Mouse (Mus musculus) midbrain, embryonic 13.5 days (tissue): ENCODE data around the gene Noxa1. TPM values are rescaled to one million over a fixed set of nuclear protein-coding genes. Genes with fewer than 3 reads are reported as not detected.

ENCODE experiments used
- ATAC-seq: fragments of 200-750 bp; cut with Nextera tagmentation; 2 replicates; pipeline ENCODE4 v1.8.0; 2017; ENCODE audit warnings: mild to moderate bottlenecking, moderate TSS enrichment, moderate library complexity
- H3K27ac ChIP-seq: fragments of 300-500 bp; sonication (generic); 2 replicates; pipeline ENCODE4 v1.5.1; 2015; ENCODE audit warnings: inconsistent platforms, mild to moderate bottlenecking, moderate library complexity
- H3K27me3 ChIP-seq: fragments of 300-500 bp; sonication (generic); 2 replicates; pipeline ENCODE4 v1.6.1; 2015; ENCODE audit warnings: mild to moderate bottlenecking, inconsistent platforms
- H3K36me3 ChIP-seq: fragments of 300-500 bp; sonication (generic); 2 replicates; pipeline ENCODE4 v1.6.1; 2015; ENCODE audit warnings: mild to moderate bottlenecking, inconsistent platforms
- H3K4me1 ChIP-seq: fragments of 300-500 bp; sonication (generic); replicated peaks from 2 replicates; pipeline ENCODE4 v1.6.1; 2015; ENCODE audit warnings: inconsistent platforms
- H3K4me2 ChIP-seq: fragments of 300-500 bp; sonication (generic); replicated peaks from 2 replicates; pipeline ENCODE4 v1.6.1; 2015; ENCODE audit warnings: moderate library complexity, mild to moderate bottlenecking, inconsistent platforms
- H3K4me3 ChIP-seq: fragments of 300-500 bp; sonication (generic); replicated peaks from 2 replicates; pipeline ENCODE4 v1.5.1; 2015; ENCODE audit warnings: mild to moderate bottlenecking, inconsistent platforms
- H3K9ac ChIP-seq: fragments of 300-500 bp; sonication (generic); replicated peaks from 2 replicates; pipeline ENCODE4 v1.6.1; 2015; ENCODE audit warnings: mild to moderate bottlenecking, inconsistent platforms
- H3K9me3 ChIP-seq: fragments of 300-500 bp; sonication (generic); 2 replicates; pipeline ENCODE4 v1.6.1; 2016; ENCODE audit warnings: mild to moderate bottlenecking, inconsistent platforms
- WGBS: fragments of 180-500 bp; shearing (Covaris S2); methylation state at CpG from one replicate; pipeline ENCODE4 v1.1.7; 2015; 5-methylcytosine and 5-hydroxymethylcytosine counted together
- polyA plus RNA-seq: library from polyadenylated mRNA; unstranded; fragments of >200 nt; fragmentation: Nextera tagmentation; extraction: Ambion mirVana; gene quantifications from 2 replicates; pipeline ENCODE4 v1.2.1, GENCODE M21; 2015

The Noxa1 gene
- polyA plus RNA-seq, 1 experiment from 2014 or later: 0.16 TPM

DNA sequence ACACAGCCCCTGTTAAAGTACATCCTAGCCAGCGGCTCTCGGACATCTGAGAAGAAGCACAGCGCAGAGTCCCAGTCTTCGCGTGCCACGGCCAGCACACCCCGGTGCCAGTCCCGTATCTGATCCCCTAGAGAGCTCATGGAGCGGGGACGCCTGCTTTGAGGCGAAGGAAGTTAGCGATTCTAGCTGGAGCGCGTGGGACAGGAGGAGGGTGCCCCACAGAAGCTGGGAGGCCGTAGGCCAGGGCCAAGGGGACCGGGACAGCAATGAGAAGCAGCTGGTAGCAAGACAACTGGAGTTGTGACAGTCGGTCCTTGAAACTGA is 202 bp downstream of the Noxa1 start:
- Histone ChIP-seq H3K36me3 (no peaks in the 10 kb centered on the region), H3K9ac (no peak overlapping the region), H3K27ac (no peak overlapping the region), H3K27me3 (peaks cover 20% of the 10 kb centered on the region), H3K9me3 (no peaks in the 10 kb centered on the region), H3K4me2 (no peak overlapping the region), H3K4me1 (peaks cover 10% of the 10 kb centered on the region), H3K4me3 (no peak overlapping the region)
- 48% methylated on average over 17 of the region's 17 CpGs for whole genome bisulfite sequencing
- ATAC-seq: no peak

DNA sequence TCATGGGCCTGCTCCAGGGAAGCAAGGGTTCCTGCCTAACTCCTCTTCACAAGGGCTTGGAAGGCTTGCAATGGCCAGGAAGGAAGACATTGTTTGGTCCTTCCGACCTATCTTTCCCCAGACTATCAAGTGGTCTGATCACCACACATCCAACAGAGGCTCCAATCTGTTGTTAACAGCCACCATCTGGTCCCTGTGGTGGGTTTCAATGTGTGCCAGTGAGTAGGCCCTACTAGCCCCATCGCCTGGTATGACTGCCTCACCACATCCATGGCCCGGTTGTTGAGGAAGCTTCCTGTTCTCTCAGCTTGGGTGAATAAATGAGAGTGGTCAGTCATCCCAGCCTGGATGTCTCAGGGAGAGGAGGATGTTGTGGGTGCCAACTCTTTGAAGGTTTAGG is 6.3 kb downstream of the Noxa1 start:
- Histone ChIP-seq H3K27ac (no peak overlapping the region), H3K4me3 (no peak overlapping the region), H3K9ac (no peak overlapping the region), H3K4me1 (no peaks in the 10 kb centered on the region), H3K36me3 (no peaks in the 10 kb centered on the region), H3K4me2 (no peak overlapping the region), H3K9me3 (no peaks in the 10 kb centered on the region), H3K27me3 (0 out of 2 replicates have a peak, but pooled peaks cover 3% of the 10 kb centered on the region)
- no peak for ATAC-seq
- WGBS: 94% methylated on average over 3 of the region's 3 CpGs

DNA sequence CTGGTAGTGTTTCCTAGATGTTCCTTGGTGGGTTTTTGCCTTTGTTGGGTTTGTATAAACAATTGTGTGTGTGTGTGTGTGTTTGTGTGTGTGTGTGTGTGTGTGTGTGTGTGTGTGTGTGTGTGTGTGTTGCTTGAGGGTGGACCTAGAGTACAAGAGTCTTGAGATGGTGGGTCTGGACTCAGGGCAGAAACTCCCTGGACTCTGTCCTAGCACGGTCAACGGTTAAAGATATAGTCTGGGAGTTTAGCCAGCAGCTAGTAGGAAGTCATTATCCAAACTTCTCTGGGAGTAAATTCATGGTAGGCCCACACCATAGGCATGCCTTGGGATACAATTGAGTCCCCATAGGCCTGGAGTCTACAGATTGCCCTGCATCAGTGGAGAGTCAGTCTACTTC is 7.1 kb downstream of the Noxa1 start:
- Histone ChIP-seq H3K4me1 (no peaks in the 10 kb centered on the region), H3K4me2 (no peak overlapping the region), H3K9me3 (no peaks in the 10 kb centered on the region), H3K36me3 (no peaks in the 10 kb centered on the region), H3K27ac (no peak overlapping the region), H3K27me3 (0 out of 2 replicates have a peak, but pooled peaks cover 3% of the 10 kb centered on the region), H3K9ac (no peak overlapping the region), H3K4me3 (no peak overlapping the region)
- ATAC-seq: no peak
- WGBS: 97% methylated on average over 2 of the region's 2 CpGs

- 87% methylated on average over 5 of the region's 5 CpGs for WGBS
- Histone ChIP-seq H3K27ac (no peak overlapping the region), H3K4me1 (no peaks in the 10 kb centered on the region), H3K4me3 (no peak overlapping the region), H3K4me2 (no peak overlapping the region), H3K9me3 (no peaks in the 10 kb centered on the region), H3K9ac (no peak overlapping the region), H3K27me3 (no peaks in the 10 kb centered on the region), H3K36me3 (no peaks in the 10 kb centered on the region)
- ATAC-seq: no peak
These were observed 9.4 kb downstream of the Noxa1 start for GRCm38 (mm10) chr2:25085571-25085970.

GRCm38 (mm10) chr2:25083697-25084096 is 11.3 kb downstream of the Noxa1 start:
- H3K4me1 ChIP-seq: no peaks in the 10 kb centered on the region
- ATAC-seq: no peak
- 88% methylated on average over 4 of the region's 4 CpGs for WGBS
- H3K4me2 ChIP-seq: no peak overlapping the region
- H3K4me3 ChIP-seq: no peak overlapping the region
- no peak overlapping the region for H3K27ac ChIP-seq
- no peaks in the 10 kb centered on the region for H3K9me3 ChIP-seq
- no peaks in the 10 kb centered on the region for H3K36me3 ChIP-seq
- no peaks in the 10 kb centered on the region for H3K27me3 ChIP-seq
- no peak overlapping the region for H3K9ac ChIP-seq

DNA sequence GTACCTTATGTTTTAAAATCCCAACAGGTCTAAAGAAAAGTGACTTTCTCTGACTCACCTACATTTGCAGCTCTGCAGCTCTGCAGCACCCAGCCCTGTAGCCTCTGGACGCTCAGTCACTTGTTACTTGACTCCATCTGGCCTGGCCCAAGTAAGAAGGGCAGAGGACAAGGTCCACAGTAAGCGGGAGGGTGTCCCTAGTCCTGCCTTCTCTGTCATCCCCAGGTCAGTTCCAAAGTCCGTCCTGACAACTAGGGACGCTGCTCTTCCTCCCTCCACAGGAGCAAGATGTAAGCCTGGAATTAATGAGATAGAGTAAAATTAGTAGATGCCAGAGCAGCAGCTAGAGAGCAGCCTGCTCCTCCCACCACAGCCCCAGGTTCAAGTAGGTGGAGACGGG is 14.9 kb downstream of the Noxa1 start, which contains the start of gene Entpd8:
Entpd8 (plus strand) TSS at position 229 of the 400 bp plus-strand sequence.
- 72% methylated on average over 5 of the region's 5 CpGs for WGBS
- Histone ChIP-seq H3K4me2 (no peak within 1 kb of the TSS), H3K9me3 (no peaks in the 10 kb centered on the region), H3K36me3 (no peaks in the 10 kb centered on the region), H3K9ac (no peak within 1 kb of the TSS), H3K27me3 (no peaks in the 10 kb centered on the region), H3K27ac (no peak within 1 kb of the TSS), H3K4me3 (no peak within 1 kb of the TSS), H3K4me1 (no peaks in the 10 kb centered on the region)
- no peak for ATAC-seq

- Histone ChIP-seq H3K9me3 (no peaks in the 10 kb centered on the region), H3K27me3 (no peaks in the 10 kb centered on the region), H3K27ac (no peak overlapping the region), H3K9ac (no peak overlapping the region), H3K4me3 (no peak overlapping the region), H3K36me3 (no peaks in the 10 kb centered on the region), H3K4me2 (no peak overlapping the region), H3K4me1 (no peaks in the 10 kb centered on the region)
- WGBS: 93% methylated on average over 1 of the region's 1 CpGs
- ATAC-seq: no peak
These were observed 16.0 kb downstream of the Noxa1 start for GRCm38 (mm10) chr2:25078967-25079366.

GRCm38 (mm10) chr2:25075506-25075905 is 19.4 kb downstream of the Noxa1 start:
- H3K4me2 ChIP-seq: no peak overlapping the region
- no peaks in the 10 kb centered on the region for H3K36me3 ChIP-seq
- H3K4me3 ChIP-seq: no peak overlapping the region
- 68% methylated on average over 4 of the region's 4 CpGs for WGBS
- H3K9me3 ChIP-seq: no peaks in the 10 kb centered on the region
- H3K4me1 ChIP-seq: no peaks in the 10 kb centered on the region
- ATAC-seq: no peak
- H3K9ac ChIP-seq: no peak overlapping the region
- H3K27ac ChIP-seq: no peak overlapping the region
- no peaks in the 10 kb centered on the region for H3K27me3 ChIP-seq

DNA sequence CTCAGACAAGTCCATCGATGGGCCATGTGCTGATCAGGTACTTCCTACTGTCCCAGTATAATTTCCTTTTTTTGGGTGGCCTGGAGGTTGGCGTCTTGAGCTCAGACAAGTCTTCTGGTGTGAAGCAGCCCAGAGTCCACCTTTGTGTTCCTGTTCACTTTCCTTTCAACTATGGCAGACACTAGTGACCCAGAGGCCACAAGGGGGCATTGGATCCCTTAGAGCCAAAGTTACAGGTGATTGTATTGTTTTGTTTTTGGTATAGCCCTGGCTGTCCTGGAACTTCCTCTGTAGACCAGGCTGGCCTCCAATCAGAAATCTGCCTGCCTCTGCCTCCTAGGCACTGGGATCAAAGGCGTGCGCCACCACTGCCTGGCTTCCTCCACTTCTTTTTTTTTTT is 22.6 kb downstream of the Noxa1 start:
- WGBS: 95% methylated on average over 4 of the region's 4 CpGs
- no peak overlapping the region for H3K9ac ChIP-seq
- H3K27ac ChIP-seq: no peak overlapping the region

DNA sequence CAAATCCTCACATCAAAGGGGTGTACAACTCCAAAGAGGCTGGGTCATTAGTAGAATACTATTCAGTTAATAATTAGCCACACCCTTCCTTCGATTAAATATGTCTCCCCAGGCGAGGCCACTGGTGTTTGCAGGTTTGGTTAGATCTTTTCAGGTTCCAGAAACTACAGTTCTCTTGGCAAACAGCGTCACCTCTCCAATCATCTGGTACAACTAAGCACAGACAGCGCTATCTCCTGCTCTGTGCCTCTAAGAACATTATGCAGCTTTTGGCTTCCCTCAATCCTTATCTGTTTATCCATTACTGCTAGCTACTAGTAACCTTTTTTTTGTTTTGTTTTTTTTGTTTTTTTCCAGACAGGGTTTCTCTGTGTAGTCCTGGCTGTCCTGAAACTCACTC is 25.4 kb downstream of the Noxa1 start:
- 81% methylated on average over 4 of the region's 4 CpGs for WGBS
- H3K9ac ChIP-seq: no peak overlapping the region
- H3K4me1 ChIP-seq: no peaks in the 10 kb centered on the region
- H3K9me3 ChIP-seq: no peaks in the 10 kb centered on the region
- H3K4me3 ChIP-seq: no peak overlapping the region
- no peaks in the 10 kb centered on the region for H3K36me3 ChIP-seq
- H3K4me2 ChIP-seq: no peak overlapping the region
- no peaks in the 10 kb centered on the region for H3K27me3 ChIP-seq
- no peak for ATAC-seq
- no peak overlapping the region for H3K27ac ChIP-seq

More for the DNA sequence above, 22.6 kb downstream of the Noxa1 start:
- ATAC-seq: no peak
- Histone ChIP-seq H3K36me3 (no peaks in the 10 kb centered on the region), H3K4me3 (no peak overlapping the region), H3K27me3 (no peaks in the 10 kb centered on the region), H3K4me2 (no peak overlapping the region), H3K9me3 (no peaks in the 10 kb centered on the region), H3K4me1 (no peaks in the 10 kb centered on the region)

DNA sequence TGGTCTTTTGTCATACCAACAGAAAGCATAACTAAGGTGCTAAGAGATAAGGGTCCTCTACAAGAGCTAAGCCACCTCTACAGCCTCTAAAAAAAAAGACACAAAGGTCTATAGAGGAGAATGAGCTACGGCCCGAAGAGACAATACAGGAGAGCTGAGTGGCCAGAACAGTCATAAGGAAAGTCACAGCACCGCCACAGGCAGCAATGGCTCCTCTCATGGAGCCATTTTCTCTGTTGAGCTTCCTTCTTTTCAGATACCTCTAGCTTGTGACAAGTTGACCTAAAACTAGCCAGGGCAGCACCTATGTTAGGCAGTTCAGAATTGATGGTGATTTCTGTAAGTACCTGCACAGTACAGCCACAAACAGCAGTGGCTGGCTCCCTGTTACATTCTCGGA is 28.4 kb downstream of the Noxa1 start:
- H3K4me3 ChIP-seq: no peak overlapping the region
- no peak overlapping the region for H3K27ac ChIP-seq
- no peaks in the 10 kb centered on the region for H3K9me3 ChIP-seq
- WGBS: 84% methylated on average over 4 of the region's 4 CpGs
- H3K36me3 ChIP-seq: peaks cover 17% of the 10 kb centered on the region
- H3K4me1 ChIP-seq: no peaks in the 10 kb centered on the region
- no peak overlapping the region for H3K9ac ChIP-seq
- no peak overlapping the region for H3K4me2 ChIP-seq
- H3K27me3 ChIP-seq: no peaks in the 10 kb centered on the region
- no peak for ATAC-seq

DNA sequence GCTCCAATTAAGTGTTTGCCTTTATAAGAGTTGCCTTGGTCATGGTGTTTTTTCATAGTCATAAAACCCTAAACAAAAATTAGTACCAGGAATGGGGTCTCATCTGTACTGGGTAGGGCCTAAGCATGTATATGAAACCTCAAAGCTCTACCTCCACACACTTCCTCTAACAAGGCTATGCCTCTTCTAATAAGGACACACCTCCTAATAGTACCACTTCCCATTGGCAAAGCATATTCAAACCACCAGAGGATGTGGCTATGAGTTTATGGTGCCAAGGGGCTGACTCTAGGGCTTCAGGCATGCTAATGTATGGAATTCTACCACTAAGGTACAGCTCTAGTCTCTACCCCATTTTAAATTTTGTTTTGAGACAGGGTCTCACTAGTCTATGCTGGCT is 29.4 kb downstream of the Noxa1 start:
- no peak overlapping the region for H3K27ac ChIP-seq
- ATAC-seq: no peak
- H3K4me2 ChIP-seq: no peak overlapping the region
- H3K4me1 ChIP-seq: no peaks in the 10 kb centered on the region
- no peaks in the 10 kb centered on the region for H3K27me3 ChIP-seq
- no peak overlapping the region for H3K4me3 ChIP-seq
- no peaks in the 10 kb centered on the region for H3K9me3 ChIP-seq
- H3K36me3 ChIP-seq: peaks cover 27% of the 10 kb centered on the region
- no peak overlapping the region for H3K9ac ChIP-seq

DNA sequence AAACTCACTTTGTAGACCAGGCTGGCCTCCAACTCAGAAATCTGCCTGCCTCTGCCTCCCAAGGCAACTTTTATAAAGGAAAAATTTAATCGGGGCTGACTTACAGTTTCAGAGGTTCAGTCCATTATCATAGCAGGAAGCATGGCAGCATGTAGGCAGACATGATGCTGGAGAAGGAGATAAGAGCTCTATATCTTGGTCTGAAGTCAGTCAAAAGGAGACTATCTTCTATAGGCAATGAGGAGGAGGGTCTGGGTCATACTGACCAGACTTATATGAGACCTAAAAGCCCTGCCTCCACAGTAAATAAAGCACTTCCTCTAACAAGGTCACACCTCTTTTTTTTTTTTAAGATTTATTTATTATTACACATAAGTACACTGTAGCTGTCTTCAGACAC is 30.7 kb downstream of the Noxa1 start:
- Histone ChIP-seq H3K4me2 (no peak overlapping the region), H3K27me3 (no peaks in the 10 kb centered on the region), H3K27ac (no peak overlapping the region), H3K4me3 (no peak overlapping the region), H3K9ac (no peak overlapping the region), H3K9me3 (no peaks in the 10 kb centered on the region), H3K4me1 (no peaks in the 10 kb centered on the region), H3K36me3 (peaks cover 39% of the 10 kb centered on the region)
- WGBS: 96% methylated on average over 1 of the region's 1 CpGs
- no peak for ATAC-seq
